In the genomic region with DNA sequence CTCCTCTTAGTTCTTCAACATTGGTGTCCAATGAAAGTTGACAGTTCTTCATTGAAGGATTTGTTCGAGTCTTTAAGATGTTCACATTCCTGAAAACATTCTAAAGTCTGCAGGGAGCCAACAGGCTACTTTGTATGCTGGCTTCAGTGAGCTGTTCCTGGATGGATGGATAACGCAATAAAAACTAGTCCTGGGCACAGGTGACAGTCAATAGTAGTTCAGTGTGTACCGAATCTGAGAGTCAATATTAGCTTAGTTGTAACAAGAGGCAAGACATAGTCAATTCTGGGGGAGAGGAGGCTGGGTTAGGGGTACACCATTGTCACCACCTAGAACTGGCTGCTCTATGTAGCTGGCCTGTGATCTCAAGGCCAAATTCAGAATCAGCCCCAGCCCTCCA, we compare ENCODE assay signal across 17 mouse cellular contexts. TPM values are rescaled to one million over a fixed set of nuclear protein-coding genes. Genes with fewer than 3 reads are reported as not detected.
"Had no signal": no experiment of that assay in that cellular context is flagged by ENCODE, and none has a peak within 500 bp of the region (broad histone marks: within the 10 kb centered on the region; RNA-seq: fewer than 3 reads in every experiment).

No protein-coding gene starts in this region.

- H3K27me3 ChIP-seq: neural tube, embryonic 15.5 days; stomach, embryonic 15.5 days had no signal

- H3K4me1 ChIP-seq: stomach, embryonic 15.5 days had no signal

- H3K27ac ChIP-seq: neural tube, embryonic 15.5 days; stomach, embryonic 15.5 days; stomach, postnatal 0 days had no signal

- H3K4me2 ChIP-seq: neural tube, embryonic 15.5 days; stomach, embryonic 15.5 days had no signal

- H3K36me3 ChIP-seq: neural tube, embryonic 15.5 days; stomach, embryonic 15.5 days had no signal

- DNase-seq: retina, postnatal 1 day; right cerebral cortex, adult 18-20 months; right cerebral cortex, postnatal 14 days; right cerebral cortex, postnatal 25 days; right cerebral cortex, postnatal 4 days; spleen, adult 18-20 months; thymus, adult 18-20 months; thymus, adult 2 months; thymus, postnatal 14 days; thymus, postnatal 25 days; thymus, postnatal 36 days; thymus, postnatal 4 days had no signal

- H3K9me3 ChIP-seq: neural tube, embryonic 15.5 days; stomach, embryonic 15.5 days had no signal

- H3K4me3 ChIP-seq: neural tube, embryonic 15.5 days; stomach, embryonic 15.5 days had no signal

- H3K9ac ChIP-seq: neural tube, embryonic 15.5 days; stomach, embryonic 15.5 days had no signal

RNA-seq across cellular contexts. Expression of gene Lipc, which starts 17.2 kb away (rescaled TPM):
- total RNA-seq: neutrophil, adult 5-6 weeks had no signal
- polyA plus RNA-seq: testis, adult 2 months had no signal
